Mouse (Mus musculus) right cerebral cortex, postnatal 10 days (tissue): ENCODE data around the gene Cd4.
"Not testable (repeated sequence)": the region's sequence is repeated elsewhere in the genome, so short reads cannot be mapped to it uniquely, and the experiment has no call there.

ENCODE experiments used
- DNase-seq, 2 experiments: peaks; one replicate each; pipeline ENCODE4 v3.0.0; 2021; ENCODE audit warnings: low spot score in 2 of 2

The Cd4 gene

DNA sequence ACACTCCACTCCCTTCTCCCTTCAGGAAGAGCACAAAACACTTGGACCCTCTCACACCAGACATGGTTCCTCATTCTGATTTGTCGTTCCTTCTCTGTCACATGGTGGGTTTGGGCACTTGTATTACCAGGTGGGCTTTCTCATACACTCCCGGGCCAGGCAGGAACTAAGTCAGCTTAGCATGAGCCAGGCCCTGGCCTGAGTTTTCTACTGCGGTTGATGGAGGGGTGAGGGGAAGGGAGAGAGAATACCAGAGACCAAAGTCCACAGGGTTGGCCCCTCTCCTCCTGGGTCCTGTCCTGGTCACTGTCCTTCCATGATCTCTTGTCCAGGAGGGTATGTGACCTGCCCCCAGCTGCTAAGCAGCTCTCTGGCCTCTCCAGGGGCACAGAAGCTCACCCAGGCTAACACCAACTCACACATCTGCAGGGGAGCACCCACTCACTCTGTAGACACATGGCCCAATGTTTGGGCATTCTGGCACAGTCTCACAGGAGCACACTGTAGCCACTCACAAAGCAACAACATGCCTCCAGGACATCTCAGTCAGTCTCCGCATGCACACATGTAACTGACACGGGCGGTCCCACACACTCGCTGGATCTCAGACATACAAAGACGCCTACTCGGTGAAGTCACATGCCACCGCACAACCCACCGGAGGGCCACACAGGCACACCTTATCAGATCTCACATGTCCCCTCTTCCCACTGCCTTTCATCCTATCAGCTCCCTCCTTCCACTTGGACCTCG is 28.1 kb upstream of the Cd4 start:
- DNase-seq: peak; percentile 77 to 86

DNA sequence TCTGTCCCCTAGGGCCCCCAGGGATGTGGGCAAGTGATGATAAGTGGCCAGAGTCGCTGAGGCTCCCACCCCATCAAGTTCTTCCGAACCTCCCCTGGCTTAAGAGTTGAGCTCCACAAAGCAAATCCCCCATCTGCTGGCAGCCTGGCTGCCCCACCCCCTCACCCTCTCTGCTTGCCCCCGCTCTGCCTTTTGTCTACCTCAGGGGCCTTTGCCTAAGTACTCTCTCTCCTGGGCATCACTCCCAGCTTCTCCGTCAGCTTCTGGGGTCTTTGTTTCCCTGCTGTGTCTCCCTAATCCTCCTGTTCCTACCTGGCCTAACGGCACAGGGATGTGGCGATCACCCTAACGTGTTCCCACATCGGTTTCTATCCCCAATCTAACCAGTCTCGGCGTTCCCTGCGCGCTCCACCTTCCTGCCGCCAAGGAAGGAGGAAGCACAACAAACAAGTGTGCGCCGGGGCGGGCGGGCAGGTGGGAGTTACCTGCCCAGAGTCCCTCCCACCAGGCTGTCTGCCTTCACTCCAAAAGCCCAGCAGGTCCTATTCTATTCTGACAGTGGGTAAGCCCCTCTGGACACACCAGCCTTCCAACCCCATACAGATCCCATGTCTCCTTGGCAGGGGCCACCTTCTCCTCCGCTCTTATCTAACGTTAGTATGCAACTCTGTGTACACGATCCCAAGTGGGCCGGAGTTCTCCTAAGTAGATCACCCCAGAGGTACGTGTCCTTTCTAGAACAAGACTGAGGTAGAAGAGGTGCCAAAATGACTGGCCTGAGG is 27.3 kb upstream of the Cd4 start:
- DNase-seq: peak in 1 of 2 experiments; percentile 53

GRCm38 (mm10) chr6:124914511-124914910 is 26.5 kb upstream of the Cd4 start:
- DNase-seq: no peak

GRCm38 (mm10) chr6:124913721-124914285 is 25.8 kb upstream of the Cd4 start:
- no peak for DNase-seq

DNA sequence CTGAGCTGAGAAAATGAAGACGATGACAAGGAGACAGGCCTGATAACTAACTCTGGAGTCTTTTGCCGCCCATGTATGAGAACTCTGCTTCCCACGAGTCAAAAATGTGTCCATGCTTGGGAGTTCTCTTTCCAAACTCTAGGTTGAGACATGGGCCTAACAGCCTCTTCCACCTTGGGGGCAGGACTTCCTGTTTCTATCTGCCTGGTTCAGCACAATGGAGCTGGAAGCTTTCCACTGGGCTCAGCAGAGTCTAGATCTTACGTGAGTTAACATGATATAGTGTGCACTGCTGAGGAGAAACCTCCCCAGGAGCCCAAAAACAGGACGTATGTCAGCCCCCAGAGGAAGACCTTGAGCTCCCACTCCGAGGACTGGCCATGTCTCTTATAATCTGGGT is 25.2 kb upstream of the Cd4 start:
- no peak for DNase-seq

- DNase-seq: no peak
Measured at GRCm38 (mm10) chr6:124911533-124912218, 23.7 kb upstream of the Cd4 start, which contains the start of gene Lag3. Lag3 (minus strand) TSS chr6:124911705.

- DNase-seq: no peak
Measured at GRCm38 (mm10) chr6:124910032-124910431, 22.0 kb upstream of the Cd4 start.

GRCm38 (mm10) chr6:124907767-124908166 is 19.7 kb upstream of the Cd4 start:
- no peak for DNase-seq

DNA sequence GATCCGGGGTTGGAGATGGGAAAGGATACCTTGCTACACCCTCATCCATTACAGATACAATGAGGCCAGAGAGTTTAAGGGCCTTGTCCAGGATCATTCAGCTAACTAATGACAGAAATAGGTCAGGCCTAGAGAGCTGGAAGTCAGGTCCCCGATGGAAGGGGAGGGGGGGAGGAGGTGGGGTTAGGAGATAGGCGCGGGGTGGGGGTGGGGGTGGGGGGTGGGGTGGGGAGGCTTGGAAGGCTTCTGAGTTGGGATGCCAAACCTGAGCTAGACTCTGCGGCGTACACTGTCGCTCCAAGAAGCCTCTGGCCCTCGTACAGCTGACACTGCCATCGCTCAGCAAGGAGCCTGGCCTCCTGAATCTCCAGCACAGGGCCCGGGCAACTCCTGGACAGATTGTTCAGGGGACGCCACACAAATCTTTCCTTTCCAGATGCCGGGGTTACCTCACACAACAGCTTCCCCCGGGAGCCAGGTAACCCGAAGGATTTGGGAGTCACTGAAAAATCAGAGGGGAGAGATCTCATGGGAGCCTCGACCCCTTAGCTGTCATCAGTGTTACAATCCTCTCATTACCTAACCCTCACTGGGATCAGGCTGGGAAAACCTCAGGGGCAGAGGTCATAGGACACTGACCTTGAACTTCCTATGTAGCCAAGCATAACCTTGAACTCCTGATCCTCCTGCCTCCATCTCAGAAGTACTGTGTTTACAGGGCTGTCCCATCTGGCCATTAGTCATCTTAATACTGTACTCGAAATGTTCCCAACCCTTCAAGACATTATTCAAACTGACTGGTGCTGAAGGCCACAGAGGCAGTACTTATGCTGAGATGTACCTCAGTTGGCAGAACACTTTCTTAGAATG is 17.2 kb upstream of the Cd4 start:
- DNase-seq: no peak

DNA sequence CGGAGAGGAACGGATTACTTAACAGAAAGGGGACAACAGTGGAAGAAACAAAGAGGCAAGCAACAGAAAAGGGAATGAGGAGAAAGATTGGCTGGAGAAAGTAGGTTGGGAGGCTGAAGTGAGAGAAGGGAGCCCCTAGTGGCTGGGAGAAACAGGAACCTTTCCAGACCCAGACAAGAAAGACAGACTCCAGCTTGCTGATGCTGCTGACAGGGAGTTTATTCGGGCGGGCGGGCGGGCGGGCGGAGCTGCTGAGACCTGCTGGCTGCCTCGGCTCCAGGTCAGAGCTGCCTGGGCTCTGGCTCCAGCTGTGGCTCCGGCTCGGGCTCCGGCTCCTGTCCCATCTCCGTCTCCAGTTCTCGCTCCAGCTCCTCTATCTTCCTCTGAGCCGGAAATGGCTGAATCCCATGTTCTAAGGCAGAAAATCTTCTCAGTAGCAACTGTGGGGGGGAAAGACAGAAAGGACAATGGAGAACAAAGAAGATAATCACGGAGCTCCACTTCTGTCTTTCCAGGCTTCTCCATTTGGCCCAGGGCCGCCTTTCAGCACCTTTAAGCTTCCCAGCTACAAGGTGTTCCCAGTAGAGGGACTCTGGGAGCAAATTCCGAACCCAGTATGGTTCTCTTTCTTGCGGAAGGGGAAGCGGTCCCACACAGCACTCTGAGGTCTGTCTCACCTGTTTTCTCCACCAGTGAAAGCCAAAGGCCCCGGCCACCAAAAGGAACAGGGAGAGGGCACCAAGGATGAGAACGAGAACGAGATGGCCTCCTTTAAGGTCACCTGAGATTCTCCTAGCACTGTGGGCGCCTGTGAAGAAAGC is 16.4 kb upstream of the Cd4 start:
- DNase-seq: peak; percentile 86 to 91

GRCm38 (mm10) chr6:124903580-124904151 is 15.6 kb upstream of the Cd4 start:
- peak; percentile 92 for DNase-seq

DNA sequence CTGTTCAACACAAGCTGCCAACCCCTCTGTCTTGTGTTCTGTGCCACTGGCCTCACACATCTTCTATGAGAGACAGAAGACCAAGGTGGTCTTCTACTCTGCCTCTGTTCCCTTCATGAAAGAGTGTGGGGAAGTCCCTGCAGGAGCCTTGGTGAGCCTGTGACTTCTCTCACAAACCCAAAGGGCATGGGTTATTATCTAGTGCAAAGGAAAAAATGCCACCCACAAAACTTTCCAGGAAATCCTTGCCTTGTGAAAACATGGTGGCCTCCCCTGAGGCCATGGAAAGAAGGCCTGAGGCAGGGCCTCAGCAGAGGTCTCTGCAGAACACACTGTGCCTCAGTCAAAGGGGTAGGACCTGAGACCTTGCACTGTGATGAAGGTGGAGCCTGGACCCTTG is 13.8 kb upstream of the Cd4 start:
- no peak for DNase-seq

GRCm38 (mm10) chr6:124900801-124901480 is 12.9 kb upstream of the Cd4 start:
- peak; percentile 77 to 80 for DNase-seq

GRCm38 (mm10) chr6:124900056-124900800 is 12.2 kb upstream of the Cd4 start:
- peak in 1 of 2 experiments; percentile 29 for DNase-seq

- peak in 1 of 2 experiments; percentile 37 for DNase-seq
Measured at GRCm38 (mm10) chr6:124898359-124898758, 10.3 kb upstream of the Cd4 start.

- DNase-seq: not testable (repeated sequence)
Measured at GRCm38 (mm10) chr6:124894113-124894512, 6.1 kb upstream of the Cd4 start.

- no peak for DNase-seq
Measured at GRCm38 (mm10) chr6:124890997-124891396, 3.0 kb upstream of the Cd4 start.

- DNase-seq: no peak
Measured at GRCm38 (mm10) chr6:124888555-124889125, 619 bp upstream of the Cd4 start.
